Mouse (Mus musculus) MEL (cell line): Measurements from ENCODE around the gene Igf1r. TPM values are rescaled to one million over a fixed set of nuclear protein-coding genes. Genes with fewer than 3 reads are reported as not detected.

ENCODE experiments used
- DNase-seq: peaks from one replicate; pipeline ENCODE4 v3.0.0; 2011; ENCODE audit warnings: low read depth, low spot score
- H3K27ac ChIP-seq: 2 replicates; pipeline ENCODE4 v1.5.1; 2012; ENCODE audit warnings: low read depth, mild to moderate bottlenecking, control low read depth, low read length, moderate library complexity; ENCODE audit not compliant: control insufficient read depth
- H3K27me3 ChIP-seq, 2 experiments: fragments of 150-350 bp in 1 of 2; sonication (generic) in 1 of 2; 2 replicates each; pipeline ENCODE4 v1.6.1; 2012; ENCODE audit warnings: low read length in 2 of 2, mild to moderate bottlenecking in 2 of 2, improper control_type of control experiment in 1 of 2, moderate library complexity in 1 of 2; ENCODE audit not compliant: insufficient read depth in 2 of 2, control insufficient read depth in 1 of 2
- H3K36me3 ChIP-seq, 2 experiments: 2 replicates each; pipeline ENCODE4 v1.6.1; 2012 to 2014; ENCODE audit warnings: low read length in 2 of 2, improper control_type of control experiment in 1 of 2, inconsistent platforms in 1 of 2, mild to moderate bottlenecking in 1 of 2; ENCODE audit not compliant: insufficient read depth in 2 of 2, control insufficient read depth in 1 of 2
- H3K4me1 ChIP-seq, 2 experiments: fragments of 150-350 bp in 1 of 2; sonication (generic) in 1 of 2; 2 replicates each; pipeline ENCODE4 v1.6.1; 2012; ENCODE audit warnings: low read length in 2 of 2, improper control_type of control experiment in 1 of 2, mild to moderate bottlenecking in 1 of 2; ENCODE audit not compliant: insufficient read depth in 2 of 2, control insufficient read depth in 1 of 2
- H3K4me3 ChIP-seq, 2 experiments: fragments of 150-350 bp in 1 of 2; sonication (generic) in 1 of 2; 2 replicates each; pipeline ENCODE4 v1.5.1; 2012; ENCODE audit warnings: low read depth in 2 of 2, low read length in 2 of 2, mild to moderate bottlenecking in 2 of 2, moderate library complexity in 2 of 2, control low read depth in 1 of 2, improper control_type of control experiment in 1 of 2; ENCODE audit not compliant: control insufficient read depth in 1 of 2, insufficient read depth in 1 of 2
- H3K79me2 ChIP-seq: 2 replicates; pipeline ENCODE4 v1.6.1; 2012; ENCODE audit warnings: mild to moderate bottlenecking, low read length, moderate library complexity; ENCODE audit not compliant: control insufficient read depth, poor library complexity, insufficient read depth
- H3K9ac ChIP-seq: 2 replicates; pipeline ENCODE4 v1.6.1; 2012; ENCODE audit warnings: low read depth, mild to moderate bottlenecking, control low read depth, low read length, moderate library complexity; ENCODE audit not compliant: control insufficient read depth, poor library complexity, severe bottlenecking
- H3K9me3 ChIP-seq: fragments of 150-350 bp; sonication (generic); replicated peaks from 2 replicates; pipeline ENCODE4 v1.6.1; 2012; ENCODE audit warnings: mild to moderate bottlenecking, low read length, improper control_type of control experiment, moderate library complexity; ENCODE audit not compliant: insufficient read depth
- BHLHE40 ChIP-seq: IDR thresholded peaks from 2 replicates; pipeline ENCODE4 v1.6.1; 2012; ENCODE audit warnings: low read depth, mild to moderate bottlenecking, inconsistent platforms, low read length, improper control_type of control experiment, borderline replicate concordance
- CHD1 ChIP-seq: IDR thresholded peaks from 2 replicates; pipeline ENCODE4 v1.6.1; 2012; ENCODE audit warnings: low read depth, mild to moderate bottlenecking, inconsistent platforms, low read length, improper control_type of control experiment
- CHD2 ChIP-seq: IDR thresholded peaks from 2 replicates; pipeline ENCODE4 v1.6.1; 2011; ENCODE audit warnings: low read length, improper control_type of control experiment
- E2F4 ChIP-seq: IDR thresholded peaks from 2 replicates; pipeline ENCODE4 v1.6.1; 2011; ENCODE audit warnings: low read depth, low read length, improper control_type of control experiment, borderline replicate concordance
- EP300 ChIP-seq, 2 experiments: IDR thresholded peaks; 2 replicates each; pipeline ENCODE4 v1.6.1; 2011; ENCODE audit warnings: improper control_type of control experiment in 2 of 2, low read length in 2 of 2, low read depth in 1 of 2, mild to moderate bottlenecking in 1 of 2
- ETS1 ChIP-seq: IDR thresholded peaks from 2 replicates; pipeline ENCODE4 v1.6.1; 2012; ENCODE audit warnings: low read depth, mild to moderate bottlenecking, inconsistent platforms, low read length, improper control_type of control experiment, moderate library complexity
- GABPA ChIP-seq: IDR thresholded peaks from 2 replicates; pipeline ENCODE4 v1.6.1; 2012; ENCODE audit warnings: low read depth, mild to moderate bottlenecking, inconsistent platforms, low read length, improper control_type of control experiment, moderate library complexity
- JUND ChIP-seq: IDR thresholded peaks from 2 replicates; pipeline ENCODE4 v1.6.1; 2011; ENCODE audit warnings: low read depth, mild to moderate bottlenecking, improper control_type of control experiment, low read length
- KAT2A ChIP-seq: conservative IDR thresholded peaks from 2 replicates; pipeline ENCODE4 v1.6.1; 2012; ENCODE audit warnings: low read depth, low read length, improper control_type of control experiment, inconsistent platforms
- MAZ ChIP-seq: IDR thresholded peaks from 2 replicates; pipeline ENCODE4 v1.6.1; 2012; ENCODE audit warnings: low read depth, mild to moderate bottlenecking, inconsistent platforms, low read length, improper control_type of control experiment
- MYB ChIP-seq: IDR thresholded peaks from 2 replicates; pipeline ENCODE4 v1.6.1; 2011; ENCODE audit warnings: mild to moderate bottlenecking, low read depth, low read length, improper control_type of control experiment
- MYC ChIP-seq: IDR thresholded peaks from 2 replicates; pipeline ENCODE4 v1.6.1; 2011; ENCODE audit warnings: low read depth, mild to moderate bottlenecking, low read length, improper control_type of control experiment, moderate library complexity
- NELFE ChIP-seq: IDR thresholded peaks from 2 replicates; pipeline ENCODE4 v1.6.1; 2011; ENCODE audit warnings: low read depth, low read length, improper control_type of control experiment
- POLR2A ChIP-seq, 2 experiments: IDR thresholded peaks; 2 replicates each; pipeline ENCODE4 v1.6.1; 2011 to 2012; ENCODE audit warnings: low read length in 2 of 2, mild to moderate bottlenecking in 2 of 2, control low read depth in 1 of 2, improper control_type of control experiment in 1 of 2, low read depth in 1 of 2, moderate library complexity in 1 of 2; ENCODE audit not compliant: control insufficient read depth in 1 of 2, insufficient read depth in 1 of 2, poor library complexity in 1 of 2
- POLR2AphosphoS2 ChIP-seq: IDR thresholded peaks from 2 replicates; pipeline ENCODE4 v1.6.1; 2011; ENCODE audit warnings: low read length, improper control_type of control experiment
- POLR2AphosphoS5 ChIP-seq: IDR thresholded peaks from 2 replicates; pipeline ENCODE4 v1.6.1; 2012; ENCODE audit warnings: low read depth, borderline replicate concordance, mild to moderate bottlenecking, inconsistent platforms, low read length, moderate library complexity, mixed read lengths
- TBP ChIP-seq: IDR thresholded peaks from 2 replicates; pipeline ENCODE4 v1.8.0; 2011; ENCODE audit warnings: low read depth, low read length, improper control_type of control experiment
- UBTF ChIP-seq: IDR thresholded peaks from 2 replicates; pipeline ENCODE4 v1.6.1; 2012; ENCODE audit warnings: low read depth, mild to moderate bottlenecking, inconsistent platforms, low read length, improper control_type of control experiment, moderate library complexity, borderline replicate concordance; ENCODE audit not compliant: insufficient read depth
- USF2 ChIP-seq, 2 experiments: IDR thresholded peaks; 2 replicates each; pipeline ENCODE4 v1.6.1; 2011 to 2012; ENCODE audit warnings: improper control_type of control experiment in 2 of 2, low read length in 2 of 2, borderline replicate concordance in 1 of 2, inconsistent platforms in 1 of 2, low read depth in 1 of 2, mild to moderate bottlenecking in 1 of 2; ENCODE audit not compliant: insufficient read depth in 1 of 2
- ZKSCAN1 ChIP-seq: IDR thresholded peaks from 2 replicates; pipeline ENCODE4 v1.6.1; 2012; ENCODE audit warnings: low read depth, mild to moderate bottlenecking, inconsistent platforms, low read length, improper control_type of control experiment, moderate library complexity
- ZNF384 ChIP-seq: IDR thresholded peaks from 2 replicates; pipeline ENCODE4 v1.6.1; 2012; ENCODE audit warnings: low read depth, mild to moderate bottlenecking, inconsistent platforms, low read length, improper control_type of control experiment
- polyA plus RNA-seq, 2 experiments: library from polyadenylated mRNA; stranded (reverse) in 1 of 2; unstranded in 1 of 2; fragments of >175 nt in 1 of 2; fragments of >200 nt in 1 of 2; gene quantifications; 2 replicates each; pipeline versions ENCODE4 v1.2.1 to v1.2.4; 2012; ENCODE audit warnings: low replicate concordance in 2 of 2, low read depth in 1 of 2; ENCODE audit not compliant: insufficient read length in 2 of 2, insufficient read depth in 1 of 2, missing spikeins in 1 of 2
- total RNA-seq: library from RNA; depleted of rRNA; stranded (reverse); fragments of 300-350 nt; gene quantifications from 2 replicates; pipeline ENCODE4 v1.2.3, GENCODE M21; 2012

Gene Igf1r
- total and polyA plus RNA-seq, 3 experiments = 11.8 to 11.9 TPM; not detected in 1

GRCm38 (mm10) chr7:68139384-68139783 lies 186.8 kb downstream of the Igf1r start:
- no peaks in the 10 kb centered on the region for H3K36me3 ChIP-seq
- no peak overlapping the region for H3K27ac ChIP-seq
- TF ChIP-seq POLR2AphosphoS5 = no peak
- TF ChIP-seq NELFE = no peak
- TF ChIP-seq TBP = no peak
- TF ChIP-seq POLR2AphosphoS2 = no peak
- no peak for TF ChIP-seq MYC
- TF ChIP-seq ZNF384 = no peak
- no peak for TF ChIP-seq KAT2A
- no peak overlapping the region for H3K9ac ChIP-seq
- no peaks in the 10 kb centered on the region for H3K27me3 ChIP-seq
- H3K4me3 ChIP-seq = no peak overlapping the region
- DNase-seq = no peak
- no peaks in the 10 kb centered on the region for H3K4me1 ChIP-seq
- H3K79me2 ChIP-seq = no peaks in the 10 kb centered on the region
- H3K9me3 ChIP-seq = no peaks in the 10 kb centered on the region

- DNase-seq = no peak
- H3K4me1 ChIP-seq = no peaks in the 10 kb centered on the region
- H3K9ac ChIP-seq = no peak overlapping the region
- TF ChIP-seq CHD2 = no peak
- no peak for TF ChIP-seq ZKSCAN1
- no peak for TF ChIP-seq EP300 (IDR thresholded peaks at IDR 0.05; ENCODE audit: low read depth in 1 of 2, low read length in 2 of 2)
- no peak for TF ChIP-seq CHD1
- TF ChIP-seq E2F4 = no peak
- no peak for TF ChIP-seq POLR2AphosphoS2
- TF ChIP-seq POLR2A (IDR thresholded peaks at IDR 0.05; ENCODE audit: control insufficient read depth in 1 of 2, insufficient read depth in 1 of 2, low read depth in 1 of 2, low read length in 2 of 2, poor library complexity in 1 of 2) = no peak
- no peak for TF ChIP-seq MAZ
- no peak for TF ChIP-seq MYB
- TF ChIP-seq NELFE = no peak
- no peak for TF ChIP-seq ETS1
- no peak for TF ChIP-seq POLR2AphosphoS5
- TF ChIP-seq BHLHE40 = no peak
- no peak for TF ChIP-seq MYC
- no peak for TF ChIP-seq JUND
- TF ChIP-seq TBP = no peak
- no peak for TF ChIP-seq UBTF
- TF ChIP-seq GABPA = no peak
- TF ChIP-seq USF2 (IDR thresholded peaks at IDR 0.05; ENCODE audit: borderline replicate concordance in 1 of 2, insufficient read depth in 1 of 2, low read depth in 1 of 2, low read length in 2 of 2) = no peak
- no peak overlapping the region for H3K4me3 ChIP-seq
- H3K27me3 ChIP-seq = no peaks in the 10 kb centered on the region
- H3K9me3 ChIP-seq = no peaks in the 10 kb centered on the region
- H3K36me3 ChIP-seq = no peaks in the 10 kb centered on the region
- H3K27ac ChIP-seq = no peak overlapping the region
- no peaks in the 10 kb centered on the region for H3K79me2 ChIP-seq
Observed at GRCm38 (mm10) chr7:68140041-68140807, 187.6 kb downstream of the Igf1r start.
